Mouse (Mus musculus) inflammation-experienced regulatory T-cells (primary cell): ENCODE data around the gene Mmp11. TPM values are rescaled to one million over a fixed set of nuclear protein-coding genes. Genes with fewer than 3 reads are reported as not detected.

Experiments
- polyA plus RNA-seq, 2 experiments: library from polyadenylated mRNA; unstranded; fragments of 100-300 nt; shearing (Covaris generic); gene quantifications; one replicate each; pipeline ENCODE4 v1.2.1; 2017

Mmp11 gene
- polyA plus RNA-seq = 10 to 100 TPM in 1 of 2 experiments, 1 to 10 TPM in 1; 6.4 to 10.9 TPM

GRCm38 (mm10) chr10:75935680-75936541, at the start of gene Mmp11:
Gene Mmp11 (minus strand): TSS chr10:75936496.

GRCm38 (mm10) chr10:75954381-75954811, 18.1 kb upstream of the Mmp11 start, which contains the start of gene Gm5134:
Gene Gm5134 (plus strand): TSS chr10:75954514.

GRCm38 (mm10) chr10:75942736-75943477, 6.6 kb upstream of the Mmp11 start, which contains the start of gene Vpreb3:
Gene Vpreb3 (plus strand): TSS chr10:75943057.

GRCm38 (mm10) chr10:75940520-75940919, 4.2 kb upstream of the Mmp11 start, which contains the start of gene Gm867:
Gene Gm867 (minus strand): TSS chr10:75940672.

GRCm38 (mm10) chr10:75932891-75933290, 3.4 kb downstream of the Mmp11 start, which contains the start of gene Chchd10:
Gene Chchd10 (plus strand): TSS chr10:75933130.

GRCm38 (mm10) chr10:75921026-75921725, 15.1 kb downstream of the Mmp11 start, which contains the start of gene Smarcb1:
Gene Smarcb1 (minus strand): TSS chr10:75921617.

DNA sequence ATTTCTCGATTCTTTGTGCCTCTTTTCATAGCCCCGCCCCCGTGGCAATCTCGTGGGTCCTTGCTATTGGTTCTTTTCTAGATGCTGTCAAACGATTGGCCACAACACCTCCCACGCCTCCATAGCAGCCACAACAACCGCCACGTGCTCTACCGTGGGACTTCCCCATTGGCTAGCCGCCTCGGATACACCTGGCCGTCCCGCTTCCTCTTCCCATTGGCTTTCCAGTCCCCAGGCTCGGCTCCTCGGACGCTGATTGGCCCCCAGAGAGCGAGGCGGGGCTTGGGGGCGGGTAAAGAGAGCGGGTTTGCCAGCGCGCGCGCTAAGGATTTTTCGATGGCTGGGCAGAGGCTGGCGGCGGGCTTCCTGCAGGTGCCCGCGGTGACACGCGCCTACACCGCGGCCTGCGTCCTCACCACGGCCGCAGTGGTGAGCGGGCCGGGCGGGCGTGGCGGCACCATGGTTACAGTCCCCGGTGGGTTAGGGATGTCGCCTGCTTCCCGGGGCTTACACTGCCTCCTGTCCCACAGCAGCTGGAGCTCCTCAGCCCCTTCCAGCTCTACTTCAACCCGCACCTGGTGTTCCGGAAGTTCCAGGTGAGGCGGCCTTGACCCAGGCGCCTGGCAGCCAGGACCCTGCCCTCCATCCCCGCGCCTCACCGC, 43.1 kb downstream of the Mmp11 start, which contains the start of gene Derl3:
TSS of gene Derl3 (plus strand) at position 325 of the 662 bp plus-strand sequence.

Other genes starting within 250 kb of the Mmp11 start
- 10 to 100 TPM; 47.2 to 65.3 TPM for gene Cabin1, start 172.2 kb downstream of the Mmp11 start, polyA plus RNA-seq
- 10 to 100 TPM; 42.9 to 61.3 TPM for gene Ddt, start 163.1 kb downstream of the Mmp11 start, polyA plus RNA-seq
- not detected for gene Gm20441, start 155.5 kb downstream of the Mmp11 start, polyA plus RNA-seq
- gene Gstt3, start 155.1 kb downstream of the Mmp11 start, polyA plus RNA-seq = 10 to 100 TPM; 10.3 to 11.1 TPM
- 1 to 10 TPM in 1 of 2 experiments, under 1 TPM in 1; 0.55 to 1.1 TPM for gene Gstt1, start 137.9 kb downstream of the Mmp11 start, polyA plus RNA-seq
- gene Gstt4, start 114.0 kb downstream of the Mmp11 start, polyA plus RNA-seq = not detected
- gene Gstt2, start 99.1 kb downstream of the Mmp11 start, polyA plus RNA-seq = 10 to 100 TPM; 43.6 to 48.6 TPM
- 100 to 1,000 TPM; 429 to 460 TPM for gene Mif, start 76.3 kb downstream of the Mmp11 start, polyA plus RNA-seq
- 1 to 10 TPM; 2.4 to 5.9 TPM for gene Derl3, start 43.1 kb downstream of the Mmp11 start, polyA plus RNA-seq
- 10 to 100 TPM; 89.6 to 97.4 TPM for gene Smarcb1, start 14.9 kb downstream of the Mmp11 start, polyA plus RNA-seq
- gene Chchd10, start 3.4 kb downstream of the Mmp11 start, polyA plus RNA-seq = 100 to 1,000 TPM in 1 of 2 experiments, 10 to 100 TPM in 1; 47.4 to 109 TPM
- gene Gm867, start 4.2 kb upstream of the Mmp11 start, polyA plus RNA-seq = under 1 TPM in 1 of 2 experiments, not detected in 1; 0.40 TPM
- 1 to 10 TPM in 1 of 2 experiments, under 1 TPM in 1; 0.87 to 2.4 TPM for gene Vpreb3, start 6.6 kb upstream of the Mmp11 start, polyA plus RNA-seq
- gene Gm5134, start 18.0 kb upstream of the Mmp11 start, polyA plus RNA-seq = 1 to 10 TPM in 1 of 2 experiments, under 1 TPM in 1; 0.96 to 1.3 TPM
- gene Zfp280b, start 96.2 kb upstream of the Mmp11 start, polyA plus RNA-seq = 10 to 100 TPM; 39.6 to 43.5 TPM
- under 1 TPM; 0.11 to 0.66 TPM for gene Slc5a4b, start 174.5 kb upstream of the Mmp11 start, polyA plus RNA-seq
- gene Slc5a4a, start 211.0 kb upstream of the Mmp11 start, polyA plus RNA-seq = not detected